Mouse (Mus musculus): ENCODE measurements around the gene Hsd17b11. TPM values are rescaled to one million over a fixed set of nuclear protein-coding genes. Genes with fewer than 3 reads are reported as not detected.

Gene Hsd17b11
- total and polyA plus RNA-seq, 2 experiments from 2014 or later: 4.4 to 6.2 TPM

DNA sequence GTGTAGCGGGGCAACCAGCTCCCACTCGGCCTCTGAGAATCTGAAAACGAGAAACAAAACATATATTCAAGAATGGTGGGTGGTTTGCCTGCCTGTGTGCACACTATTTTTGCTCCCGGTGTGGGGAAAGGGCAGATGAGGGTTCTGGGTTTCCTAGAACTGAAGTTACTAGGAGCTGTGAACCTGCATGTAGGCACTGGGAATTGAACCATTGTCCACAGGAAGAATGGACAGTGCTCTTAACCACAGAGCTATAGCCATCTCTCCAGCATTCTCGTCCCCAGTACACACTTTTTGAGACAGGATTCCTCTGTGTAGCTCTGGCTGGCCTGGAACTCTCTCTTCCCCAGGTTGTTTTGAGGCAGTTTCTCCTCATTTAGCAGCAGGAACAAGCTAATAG lies 839 bp upstream of the Hsd17b11 start:
- Histone ChIP-seq H3K4me2 (ENCODE audit: low read depth, low read length) (peak overlapping the region; percentile 75), H3K4me3 (ENCODE audit: low read depth, low read length) (peak overlapping the region; percentile 65; the same call in 1 of the 2 replicates), H3K27me3 (ENCODE audit: control insufficient read depth, insufficient read depth, low read length) (no peaks in the 10 kb centered on the region), H3K9me3 (replicated peaks; ENCODE audit: control insufficient read depth, low read length) (no peaks in the 10 kb centered on the region), H3K4me1 (ENCODE audit: control insufficient read depth, insufficient read depth) (peaks cover 36% of the 10 kb centered on the region), H3K27ac (ENCODE audit: low read depth) (no peak overlapping the region; the same call in 1 of the 2 replicates), H3K36me3 (replicated peaks; ENCODE audit: control insufficient read depth, insufficient read depth, low read length) (peaks cover 8% of the 10 kb centered on the region), H3K9ac (replicated peaks; ENCODE audit: low read depth, low read length) (no peak overlapping the region; the same call in 1 of the 2 replicates)
- TF ChIP-seq EP300 (IDR thresholded peaks at IDR 0.05; ENCODE audit: low read depth) (no peak), CTCF (IDR thresholded peaks at IDR 0.05; ENCODE audit: low read depth) (no peak)
- no peak for DNase-seq (ENCODE audit: low spot score)
- WGBS: 46% methylated on average over 5 of the region's 5 CpGs
- ATAC-seq (ENCODE audit: insufficient read depth, low read depth): no peak

DNA sequence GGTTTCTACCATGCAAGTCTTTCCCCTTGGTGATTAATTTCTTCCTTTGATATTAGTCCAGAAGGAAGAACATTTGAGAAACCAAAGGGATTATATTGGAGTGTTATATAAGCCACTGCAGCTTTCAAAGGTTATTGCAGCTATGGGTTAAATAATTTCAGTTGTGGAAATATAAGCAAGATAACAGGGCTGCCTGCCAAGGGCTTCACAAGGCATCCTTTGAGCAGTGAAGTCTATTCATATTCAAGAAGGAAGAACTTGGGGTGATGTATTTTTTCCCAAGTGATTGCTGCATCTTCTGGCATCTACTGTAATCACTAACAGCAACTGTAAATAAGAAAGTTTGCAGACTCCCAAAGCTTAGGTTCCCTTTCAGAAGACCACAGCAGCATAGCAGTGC lies 10.3 kb downstream of the Hsd17b11 start:
- Histone ChIP-seq H3K4me3 (ENCODE audit: low read depth, low read length) (no peak overlapping the region), H3K9me3 (replicated peaks; ENCODE audit: control insufficient read depth, low read length) (no peaks in the 10 kb centered on the region), H3K4me1 (ENCODE audit: control insufficient read depth, insufficient read depth) (no peaks in the 10 kb centered on the region), H3K9ac (replicated peaks; ENCODE audit: low read depth, low read length) (no peak overlapping the region), H3K4me2 (ENCODE audit: low read depth, low read length) (no peak overlapping the region), H3K36me3 (replicated peaks; ENCODE audit: control insufficient read depth, insufficient read depth, low read length) (peaks cover 42% of the 10 kb centered on the region), H3K27me3 (ENCODE audit: control insufficient read depth, insufficient read depth, low read length) (no peaks in the 10 kb centered on the region), H3K27ac (ENCODE audit: low read depth) (no peak overlapping the region; the same call in 1 of the 2 replicates)
- TF ChIP-seq EP300 (IDR thresholded peaks at IDR 0.05; ENCODE audit: low read depth): no peak
- TF ChIP-seq CTCF (IDR thresholded peaks at IDR 0.05; ENCODE audit: low read depth): no peak
- DNase-seq (ENCODE audit: low spot score) (no peak), ATAC-seq (ENCODE audit: insufficient read depth, low read depth) (no peak)

DNA sequence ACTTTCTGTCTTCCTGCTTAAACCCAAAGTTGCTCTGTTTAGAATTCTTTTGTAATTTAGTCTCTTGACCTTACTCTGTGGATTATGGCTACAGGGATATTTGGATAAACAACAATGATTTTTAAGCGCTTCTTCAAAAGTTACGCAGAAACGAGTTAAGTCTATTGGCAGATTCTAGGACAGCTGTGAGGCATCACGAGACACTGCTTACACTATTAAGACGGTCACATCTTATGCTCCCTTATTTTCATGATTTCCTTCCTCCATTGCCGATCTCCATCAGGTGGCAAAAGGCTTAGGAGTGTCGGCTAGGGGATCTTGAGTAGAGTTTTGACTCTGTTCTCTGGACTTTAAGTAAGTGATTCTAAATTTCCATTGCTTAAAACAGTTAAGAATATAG lies 11.5 kb downstream of the Hsd17b11 start:
- H3K4me1 ChIP-seq (ENCODE audit: control insufficient read depth, insufficient read depth): no peaks in the 10 kb centered on the region
- no peak overlapping the region for H3K9ac ChIP-seq (replicated peaks; ENCODE audit: low read depth, low read length)
- TF ChIP-seq CTCF (IDR thresholded peaks at IDR 0.05; ENCODE audit: low read depth) (no peak), EP300 (IDR thresholded peaks at IDR 0.05; ENCODE audit: low read depth) (no peak)
- WGBS: 84% methylated on average over 7 of the region's 7 CpGs
- ATAC-seq (ENCODE audit: insufficient read depth, low read depth): no peak
- H3K9me3 ChIP-seq (replicated peaks; ENCODE audit: control insufficient read depth, low read length): no peaks in the 10 kb centered on the region
- H3K4me3 ChIP-seq (ENCODE audit: low read depth, low read length): no peak overlapping the region
- peaks cover 42% of the 10 kb centered on the region for H3K36me3 ChIP-seq (replicated peaks; ENCODE audit: control insufficient read depth, insufficient read depth, low read length)
- H3K27ac ChIP-seq (ENCODE audit: low read depth): no peak overlapping the region
- DNase-seq (ENCODE audit: low spot score): no peak
- H3K4me2 ChIP-seq (ENCODE audit: low read depth, low read length): no peak overlapping the region
- H3K27me3 ChIP-seq (ENCODE audit: control insufficient read depth, insufficient read depth, low read length): no peaks in the 10 kb centered on the region

DNA sequence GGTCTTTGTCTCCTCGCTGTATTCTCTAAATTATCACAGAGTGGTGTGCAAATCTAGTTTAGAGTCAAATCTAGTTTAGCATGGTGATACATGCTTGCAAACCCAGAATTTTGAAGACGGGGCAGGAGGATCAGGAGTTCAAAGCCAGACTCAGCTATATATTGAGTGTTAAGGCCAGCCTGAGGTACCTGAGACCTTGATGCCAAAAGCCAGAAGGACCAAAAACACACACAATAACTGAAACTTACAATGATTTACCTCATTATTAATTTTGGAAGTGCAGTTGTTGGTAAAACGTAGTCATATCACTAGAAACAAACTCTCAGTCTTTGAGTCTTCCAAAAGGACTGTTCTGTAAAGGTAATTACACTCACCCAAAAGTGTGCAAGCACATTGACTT lies 12.3 kb downstream of the Hsd17b11 start:
- H3K27me3 ChIP-seq (ENCODE audit: control insufficient read depth, insufficient read depth, low read length): no peaks in the 10 kb centered on the region
- H3K4me2 ChIP-seq (ENCODE audit: low read depth, low read length): no peak overlapping the region
- WGBS: 86% methylated on average over 3 of the region's 3 CpGs
- DNase-seq (ENCODE audit: low spot score) (no peak), ATAC-seq (ENCODE audit: insufficient read depth, low read depth) (no peak)
- no peak overlapping the region for H3K4me3 ChIP-seq (ENCODE audit: low read depth, low read length)
- no peaks in the 10 kb centered on the region for H3K4me1 ChIP-seq (ENCODE audit: control insufficient read depth, insufficient read depth)
- TF ChIP-seq EP300 (IDR thresholded peaks at IDR 0.05; ENCODE audit: low read depth) (no peak), CTCF (IDR thresholded peaks at IDR 0.05; ENCODE audit: low read depth) (no peak)
- peaks cover 44% of the 10 kb centered on the region for H3K36me3 ChIP-seq (replicated peaks; ENCODE audit: control insufficient read depth, insufficient read depth, low read length)
- H3K9me3 ChIP-seq (replicated peaks; ENCODE audit: control insufficient read depth, low read length): no peaks in the 10 kb centered on the region
- no peak overlapping the region for H3K27ac ChIP-seq (ENCODE audit: low read depth)
- H3K9ac ChIP-seq (replicated peaks; ENCODE audit: low read depth, low read length): no peak overlapping the region

DNA sequence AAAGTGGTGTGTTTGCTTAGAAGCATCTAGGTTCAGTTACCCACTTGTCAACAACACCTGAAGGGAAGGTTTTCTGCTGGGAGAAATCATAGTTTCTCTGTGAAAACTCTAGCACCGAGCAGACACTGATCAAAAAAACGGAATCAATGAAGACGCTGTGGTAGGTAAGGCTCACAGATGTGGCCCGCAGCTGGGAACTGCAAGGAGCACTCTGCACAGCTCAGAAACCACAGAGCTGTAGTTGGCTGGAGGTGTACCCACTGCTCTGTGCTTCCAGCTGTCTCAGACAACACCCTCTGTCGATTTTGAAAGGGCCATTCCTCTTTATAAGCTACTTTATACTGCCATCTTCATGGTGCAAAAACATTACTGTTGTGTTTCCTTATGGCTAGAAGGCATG lies 13.9 kb downstream of the Hsd17b11 start:
- H3K4me2 ChIP-seq (ENCODE audit: low read depth, low read length): no peak overlapping the region
- ATAC-seq (ENCODE audit: insufficient read depth, low read depth): no peak
- H3K27me3 ChIP-seq (ENCODE audit: control insufficient read depth, insufficient read depth, low read length): no peaks in the 10 kb centered on the region
- 73% methylated on average over 5 of the region's 5 CpGs for WGBS
- no peak overlapping the region for H3K9ac ChIP-seq (replicated peaks; ENCODE audit: low read depth, low read length)
- no peaks in the 10 kb centered on the region for H3K4me1 ChIP-seq (ENCODE audit: control insufficient read depth, insufficient read depth)
- no peak overlapping the region for H3K4me3 ChIP-seq (ENCODE audit: low read depth, low read length)
- no peaks in the 10 kb centered on the region for H3K9me3 ChIP-seq (replicated peaks; ENCODE audit: control insufficient read depth, low read length)
- TF ChIP-seq EP300 (IDR thresholded peaks at IDR 0.05; ENCODE audit: low read depth): no peak
- TF ChIP-seq CTCF (IDR thresholded peaks at IDR 0.05; ENCODE audit: low read depth): no peak
- peaks cover 52% of the 10 kb centered on the region for H3K36me3 ChIP-seq (replicated peaks; ENCODE audit: control insufficient read depth, insufficient read depth, low read length)
- H3K27ac ChIP-seq (ENCODE audit: low read depth): no peak overlapping the region
- no peak for DNase-seq (ENCODE audit: low spot score)

DNA sequence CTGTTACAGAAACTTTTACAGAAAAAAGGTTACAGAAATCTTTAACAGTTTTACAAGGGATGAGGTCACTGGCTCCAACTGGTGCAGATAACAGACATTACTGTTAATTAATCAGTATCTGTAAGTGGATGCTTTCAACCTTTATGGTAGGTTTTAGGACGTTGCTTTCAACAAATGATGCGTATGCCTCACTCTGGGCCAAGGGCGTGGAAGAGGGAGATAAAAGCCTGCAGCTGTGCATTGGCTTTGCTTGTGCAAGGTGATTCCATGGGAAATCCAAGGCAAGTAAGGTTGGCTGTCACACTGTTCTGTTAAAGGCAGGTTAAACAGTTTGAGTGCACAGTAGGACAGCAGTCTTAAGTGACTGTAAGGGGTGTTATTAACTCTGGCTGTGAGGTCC lies 14.9 kb downstream of the Hsd17b11 start:
- no peak overlapping the region for H3K4me2 ChIP-seq (ENCODE audit: low read depth, low read length)
- H3K4me3 ChIP-seq (ENCODE audit: low read depth, low read length): no peak overlapping the region
- no peak overlapping the region for H3K9ac ChIP-seq (replicated peaks; ENCODE audit: low read depth, low read length)
- H3K4me1 ChIP-seq (ENCODE audit: control insufficient read depth, insufficient read depth): no peaks in the 10 kb centered on the region
- H3K27me3 ChIP-seq (ENCODE audit: control insufficient read depth, insufficient read depth, low read length): no peaks in the 10 kb centered on the region
- TF ChIP-seq CTCF (IDR thresholded peaks at IDR 0.05; ENCODE audit: low read depth) (no peak), EP300 (IDR thresholded peaks at IDR 0.05; ENCODE audit: low read depth) (no peak)
- H3K36me3 ChIP-seq (replicated peaks; ENCODE audit: control insufficient read depth, insufficient read depth, low read length): peaks cover 59% of the 10 kb centered on the region
- WGBS: 74% methylated on average over 3 of the region's 3 CpGs
- H3K9me3 ChIP-seq (replicated peaks; ENCODE audit: control insufficient read depth, low read length): no peaks in the 10 kb centered on the region
- ATAC-seq (ENCODE audit: insufficient read depth, low read depth) (no peak), DNase-seq (ENCODE audit: low spot score) (no peak)
- no peak overlapping the region for H3K27ac ChIP-seq (ENCODE audit: low read depth)

Data from heart, postnatal 0 days (tissue).